Mouse (Mus musculus) mouse trophoblast stem cell (cell line): ENCODE data around the gene Ppp1r12c.

ENCODE experiments used
- in situ Hi-C, 2 experiments: fragments of 300-500 bp; cut with MseI, MboI; formaldehyde crosslinking; loops; 2 replicates in 1 of 2; 3 replicates in 1 of 2; pipeline ENCODE4 v1.15.1; 2025

The Ppp1r12c gene

DNA sequence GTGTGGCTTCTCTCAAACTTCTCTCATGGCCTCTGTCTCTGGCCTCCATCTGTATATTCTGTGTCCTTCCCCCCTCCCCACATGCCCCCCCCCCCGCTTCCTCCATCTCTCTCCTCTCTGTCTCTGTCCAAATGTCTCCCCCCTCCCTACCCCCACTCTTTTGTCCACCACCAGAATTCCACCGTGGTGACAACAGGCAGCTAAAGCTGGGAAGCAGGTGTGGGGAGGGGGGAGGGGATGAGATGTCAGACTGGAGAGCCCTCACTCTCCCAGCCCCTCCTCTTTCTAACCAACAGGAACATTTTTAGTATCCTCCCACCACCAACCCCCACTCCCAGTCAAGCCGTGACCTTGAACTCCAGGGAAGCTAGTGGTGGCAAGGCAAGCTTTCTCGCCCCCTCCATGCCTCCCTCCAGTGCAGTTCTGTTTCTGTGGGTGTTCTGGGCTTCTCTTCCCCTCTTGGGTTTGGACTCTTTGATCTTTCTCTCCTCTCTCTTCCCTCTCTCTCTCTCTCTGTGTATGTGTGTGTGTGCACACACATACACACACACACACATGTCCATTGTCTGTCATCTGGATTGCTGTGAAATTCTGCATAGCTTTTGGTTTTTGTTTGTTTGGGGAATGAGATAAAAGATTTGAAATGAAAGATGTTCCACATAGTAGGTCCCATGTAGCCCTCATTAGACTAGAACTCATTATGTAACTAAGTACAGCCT is 15.0 kb upstream of the Ppp1r12c start, which contains the start of gene Tnnt1:
Gene Tnnt1 (minus strand): TSS at position 51 of the 719 bp plus-strand sequence.
- in situ Hi-C loops: no loop called here

- in situ Hi-C loops: no loop called here
Observed at GRCm38 (mm10) chr7:4515853-4516252, 14.4 kb upstream of the Ppp1r12c start.

DNA sequence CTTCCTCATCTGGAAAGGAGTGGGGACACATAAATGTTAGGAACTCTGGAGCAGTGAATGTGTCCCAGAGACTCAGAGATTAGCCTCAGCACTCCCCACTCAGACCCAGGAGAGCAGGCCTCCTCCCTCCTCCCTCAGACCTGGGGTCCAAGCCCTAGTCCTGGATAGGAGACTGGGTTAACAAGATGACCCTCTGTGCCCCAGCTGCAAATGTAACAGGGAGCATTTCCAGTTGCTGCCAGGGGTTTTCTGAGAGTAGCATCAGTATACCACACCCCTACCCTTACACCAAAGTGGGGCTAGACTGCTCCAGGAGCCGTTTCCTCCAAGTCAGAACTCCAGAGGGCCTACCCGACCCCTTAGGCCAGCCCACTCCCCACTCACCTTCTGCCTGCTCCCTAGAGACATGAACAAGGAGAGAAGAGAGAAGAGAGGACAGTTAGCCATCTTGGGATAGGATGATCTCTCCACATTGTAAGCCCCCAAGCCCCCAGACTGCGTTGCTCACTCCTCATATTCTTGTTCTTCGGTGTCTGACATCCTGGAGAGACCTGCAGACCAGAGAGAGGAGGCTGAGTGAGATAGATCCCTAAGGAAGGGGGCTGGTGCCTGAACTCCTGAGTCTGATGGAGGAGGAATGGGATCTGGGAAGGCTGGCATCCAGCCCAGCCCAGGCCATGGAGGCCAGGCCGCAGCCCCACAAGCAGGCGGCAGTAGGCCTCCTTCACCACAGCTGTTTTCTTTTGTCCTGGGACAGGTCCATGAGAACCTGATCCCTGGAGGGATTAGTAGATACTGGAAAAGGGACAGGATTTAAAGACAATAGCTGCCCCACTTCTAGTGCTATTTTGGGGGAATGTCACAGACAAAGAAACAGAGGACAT is 12.6 kb upstream of the Ppp1r12c start:
- in situ Hi-C loops: no loop called here

GRCm38 (mm10) chr7:4513236-4513635 is 11.8 kb upstream of the Ppp1r12c start:
- in situ Hi-C loops: no loop called here

- in situ Hi-C loops: no loop called here
Observed at GRCm38 (mm10) chr7:4511489-4512224, 10.2 kb upstream of the Ppp1r12c start.

- in situ Hi-C loops: no loop called here
Observed at GRCm38 (mm10) chr7:4509863-4510608, 8.6 kb upstream of the Ppp1r12c start.

- in situ Hi-C loops: no loop called here
Observed at GRCm38 (mm10) chr7:4508739-4509116, 7.2 kb upstream of the Ppp1r12c start.

- in situ Hi-C loops: no loop called here
Observed at GRCm38 (mm10) chr7:4508062-4508738, 6.7 kb upstream of the Ppp1r12c start.

GRCm38 (mm10) chr7:4507220-4507619 is 5.7 kb upstream of the Ppp1r12c start:
- in situ Hi-C loops: no loop called here

DNA sequence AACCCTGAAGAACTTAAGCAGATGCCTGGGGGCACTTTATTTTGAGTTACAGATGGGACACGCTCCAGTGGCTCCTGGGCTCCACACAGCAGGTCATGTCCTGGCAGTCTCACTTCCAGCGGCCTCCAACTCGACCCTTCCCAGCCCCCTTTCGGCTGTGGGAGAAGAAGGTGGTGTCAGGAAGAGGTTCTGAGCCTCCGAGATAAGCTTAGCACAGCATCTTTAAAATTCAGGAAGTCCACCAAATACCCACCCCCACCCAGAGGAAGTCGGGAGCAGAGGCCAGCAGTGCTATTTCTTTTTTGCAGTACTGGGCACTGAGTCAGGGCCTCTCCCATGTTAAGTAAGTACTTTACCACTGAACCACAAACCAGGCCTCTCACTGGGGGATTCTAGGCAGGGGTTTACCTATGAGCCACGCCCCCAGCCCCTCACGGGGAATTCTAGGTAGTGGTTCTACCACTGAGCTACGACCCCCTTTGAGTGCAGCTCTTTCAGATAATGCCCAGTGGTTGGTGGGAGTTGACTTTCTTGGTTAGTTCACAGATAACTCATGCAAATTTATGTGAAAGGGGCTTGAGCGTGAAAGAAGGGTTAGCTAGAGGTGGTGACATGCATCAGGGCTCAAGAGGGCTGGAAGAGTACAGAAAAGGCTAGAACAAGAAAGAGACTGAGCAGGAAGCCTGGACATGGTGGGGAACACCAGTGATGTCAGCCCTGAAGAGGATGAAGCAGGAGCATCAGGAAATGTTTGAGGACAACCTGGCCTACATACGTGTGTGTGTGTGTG is 3.4 kb upstream of the Ppp1r12c start:
- in situ Hi-C loops: no loop called here

- in situ Hi-C loops: no loop called here
Observed at GRCm38 (mm10) chr7:4503858-4504257, 2.4 kb upstream of the Ppp1r12c start.

GRCm38 (mm10) chr7:4503100-4503499 is 1.6 kb upstream of the Ppp1r12c start:
- in situ Hi-C loops: no loop called here

GRCm38 (mm10) chr7:4502421-4503090 is 1.1 kb upstream of the Ppp1r12c start:
- in situ Hi-C loops: no loop called here

DNA sequence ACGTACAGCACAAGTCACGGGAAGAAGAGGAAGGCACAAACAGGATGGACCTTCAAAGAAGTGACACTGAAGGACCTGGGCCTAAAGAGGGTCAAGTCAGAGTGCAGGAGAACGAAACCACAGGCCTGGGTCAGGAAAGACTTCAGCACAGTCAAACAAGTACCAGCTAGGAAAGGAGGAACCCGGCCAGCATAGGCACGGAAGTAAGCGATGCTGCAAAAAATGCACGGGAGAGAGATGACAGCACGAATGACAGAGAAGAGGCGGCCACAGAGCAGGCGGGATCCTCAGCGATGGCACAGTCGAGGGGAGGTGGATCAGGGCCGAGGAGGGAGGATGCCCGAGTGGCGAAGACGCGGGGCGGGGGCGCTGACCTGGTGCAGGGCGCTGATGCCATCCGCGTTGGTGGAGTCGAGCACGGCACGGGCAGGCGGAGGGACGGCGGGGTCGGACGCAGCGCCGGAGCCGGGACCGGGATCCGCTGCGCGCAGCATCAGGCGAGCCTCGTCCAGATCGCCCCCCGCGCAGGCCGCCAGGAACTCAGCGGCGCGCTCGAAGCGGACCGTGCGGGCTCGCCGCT is 498 bp downstream of the Ppp1r12c start:
- in situ Hi-C loops: no loop called here

DNA sequence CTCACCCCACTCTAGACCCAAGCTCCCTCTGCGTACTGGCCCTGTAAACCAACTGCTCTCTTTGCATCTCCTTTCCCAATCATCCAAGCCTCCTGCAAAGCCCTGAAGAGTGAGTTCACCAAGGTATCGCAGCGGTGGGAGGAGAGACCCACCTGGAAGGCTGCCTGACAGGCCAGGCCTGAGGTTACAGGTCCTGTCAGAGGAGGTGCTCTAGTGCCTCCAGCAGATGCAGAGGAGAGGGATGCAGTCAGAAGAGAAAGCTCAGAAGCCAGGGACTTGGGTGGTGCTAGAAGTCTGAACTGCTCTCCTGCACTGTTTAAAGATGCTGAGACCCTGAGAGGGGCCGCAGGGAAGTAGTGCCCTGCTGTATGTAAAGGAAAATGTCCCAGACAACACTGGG is 2.4 kb downstream of the Ppp1r12c start:
- in situ Hi-C loops: loop anchor here in 1 of 2 experiments (25.0 kb wide), 1 partner anchor 787 kb away; the partner anchor contains the start of genes Pirb and Rps9

DNA sequence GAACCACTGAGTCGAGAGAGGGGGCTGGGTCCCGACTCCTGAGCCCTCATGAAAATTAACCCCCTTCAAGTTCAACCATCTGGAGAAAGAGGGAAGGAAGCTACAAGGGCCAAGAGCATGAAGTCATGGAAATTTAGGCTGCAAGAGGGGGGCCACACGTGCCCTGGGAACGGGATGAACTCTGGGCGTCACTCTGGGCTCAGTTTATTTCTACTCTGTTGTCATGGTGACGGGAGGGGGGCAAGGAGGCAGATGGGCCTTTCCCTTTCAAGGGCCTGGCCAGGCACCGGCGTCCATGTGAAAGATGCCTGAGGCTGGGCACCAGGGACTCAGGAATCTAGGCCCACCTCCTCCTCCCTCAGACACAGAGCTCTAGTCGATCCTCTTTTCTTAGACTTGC is 3.2 kb downstream of the Ppp1r12c start:
- in situ Hi-C loops: loop anchor here in 1 of 2 experiments (25.0 kb wide), 1 partner anchor 786 kb away; the partner anchor contains the start of genes Pirb and Rps9

DNA sequence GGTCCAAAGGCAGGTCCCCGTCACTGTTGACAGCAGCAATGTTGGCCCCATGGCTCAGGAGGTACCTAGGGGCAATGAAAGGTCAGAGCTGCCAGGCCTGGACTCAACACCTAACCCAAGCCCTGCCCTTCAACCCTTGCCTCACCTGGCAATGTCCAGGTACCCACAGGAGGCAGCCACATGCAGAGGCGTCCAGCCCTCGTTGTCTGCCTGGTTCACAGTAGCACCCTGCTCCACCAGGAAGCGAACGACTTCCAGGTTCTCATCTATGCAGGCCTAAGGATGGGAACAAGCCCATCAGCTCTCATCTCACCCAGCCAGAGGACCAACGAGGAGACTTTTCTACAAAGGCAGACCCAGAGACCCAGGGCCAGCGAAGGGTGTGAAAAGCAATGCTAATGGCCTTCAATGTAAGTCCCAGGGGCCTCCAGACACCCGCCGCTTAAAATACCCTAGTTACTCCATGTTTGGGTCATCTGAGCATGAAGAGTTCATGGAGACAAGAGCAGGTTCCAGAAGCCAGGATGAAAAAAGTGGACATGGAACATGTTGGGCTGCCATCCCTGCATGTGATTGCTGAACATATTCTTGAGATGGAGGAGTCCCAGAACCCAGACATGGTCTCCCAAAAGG is 4.1 kb downstream of the Ppp1r12c start:
- in situ Hi-C loops: loop anchor here in 1 of 2 experiments (25.0 kb wide), 1 partner anchor 785 kb away; the partner anchor contains the start of genes Pirb and Rps9

DNA sequence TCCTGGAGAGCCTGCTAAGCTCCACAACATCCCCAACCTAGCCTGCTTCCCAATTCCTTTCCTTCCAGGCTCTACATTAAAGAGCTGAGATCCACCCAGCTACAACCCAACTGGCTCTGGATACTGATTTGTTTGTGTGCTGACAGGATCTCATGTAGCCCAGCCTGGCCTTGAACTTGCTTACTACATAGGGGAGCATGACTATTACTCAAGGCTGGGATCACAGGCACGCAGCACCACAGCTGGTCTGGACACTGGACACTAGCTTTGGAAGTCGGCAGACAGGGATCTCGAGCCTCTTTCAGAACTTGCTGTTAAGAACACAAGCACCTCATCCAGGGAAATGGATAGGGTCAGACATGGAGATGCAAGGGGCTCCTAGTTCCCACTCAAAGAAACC is 5.0 kb downstream of the Ppp1r12c start:
- in situ Hi-C loops: loop anchor here in 1 of 2 experiments (25.0 kb wide), 1 partner anchor 784 kb away; the partner anchor contains the start of genes Pirb and Rps9
